Mouse (Mus musculus): ENCODE results near the gene Mical2.

DNA sequence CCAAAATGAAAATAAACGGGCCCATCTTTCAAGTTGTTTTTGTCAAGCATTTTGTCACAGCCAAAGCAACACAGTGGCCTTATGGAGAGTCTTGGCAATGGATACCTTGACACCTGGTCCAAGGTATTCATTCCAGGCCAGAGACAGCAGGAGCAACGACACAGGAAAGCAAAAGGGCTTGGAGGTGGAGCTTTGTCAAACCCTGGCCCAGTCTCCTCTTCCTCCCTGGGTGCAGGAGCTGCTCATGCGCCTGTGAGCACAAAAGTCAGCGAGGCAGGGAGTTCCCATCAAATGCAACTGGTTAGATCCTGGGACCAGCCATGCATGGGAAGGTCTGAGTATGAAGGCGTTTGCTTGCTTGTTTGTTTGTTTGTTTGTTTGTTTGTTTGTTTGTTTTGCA is 21.7 kb upstream of the Mical2 start:
- no peak for TF ChIP-seq TAL1 (IDR thresholded peaks at IDR 0.05; ENCODE audit: low read length)
- no peak for TF ChIP-seq GATA1 (IDR thresholded peaks at IDR 0.05; ENCODE audit: low read length)

Measured in erythroblast, embryonic 14.5 days (primary cell).